Mouse (Mus musculus) liver, adult 2 months (tissue): ENCODE measurements at regions not wholly inside any gene's neighbourhood (a gene's known extent, or its start where the extent isn't known, plus 50 kb on each side); places are given as distances from the start of the nearest gene placed in this dataset.

Experiments used
- DNase-seq: peaks from one replicate; pipeline ENCODE4 v3.0.0-alpha.2; 2011; ENCODE audit warnings: low read depth, low spot score; ENCODE audit errors: extremely low read depth
- H3K27ac ChIP-seq: fragments of 200-500 bp; replicated peaks from 2 replicates; pipeline ENCODE4 v1.5.1; 2012; ENCODE audit warnings: low read depth, mild to moderate bottlenecking, control low read depth, inconsistent platforms, low read length; ENCODE audit not compliant: insufficient read depth
- H3K27me3 ChIP-seq: fragments of 200-500 bp; 2 replicates; pipeline ENCODE4 v1.6.1; 2012; ENCODE audit warnings: mild to moderate bottlenecking, moderate library complexity, low read length, inconsistent platforms; ENCODE audit not compliant: control insufficient read depth, insufficient read depth
- H3K36me3 ChIP-seq: fragments of 200-500 bp; 2 replicates; pipeline ENCODE4 v1.6.1; 2012; ENCODE audit warnings: low read length, inconsistent platforms; ENCODE audit not compliant: control insufficient read depth, insufficient read depth
- H3K4me1 ChIP-seq: fragments of 200-500 bp; 2 replicates; pipeline ENCODE4 v1.6.1; 2011; ENCODE audit warnings: low read length; ENCODE audit not compliant: control insufficient read depth, insufficient read depth
- H3K4me3 ChIP-seq: fragments of 200-500 bp; 2 replicates; pipeline ENCODE4 v1.5.1; 2011; ENCODE audit warnings: low read depth, mild to moderate bottlenecking, control low read depth, low read length, moderate library complexity; ENCODE audit not compliant: insufficient read depth
- H3K79me2 ChIP-seq: fragments of 200-500 bp; 2 replicates; pipeline ENCODE4 v1.6.1; 2012; ENCODE audit warnings: inconsistent platforms, mild to moderate bottlenecking, low read length, moderate library complexity; ENCODE audit not compliant: control insufficient read depth, insufficient read depth
- H3K9ac ChIP-seq: fragments of 200-500 bp; 2 replicates; pipeline ENCODE4 v1.6.1; 2012; ENCODE audit warnings: low read depth, mild to moderate bottlenecking, control low read depth, inconsistent platforms, low read length
- CTCF ChIP-seq: fragments of 200-500 bp; IDR thresholded peaks from 2 replicates; pipeline ENCODE4 v1.5.1; 2011; ENCODE audit warnings: low read depth, low read length, control low read depth
- POLR2A ChIP-seq: fragments of 200-500 bp; IDR thresholded peaks from 2 replicates; pipeline ENCODE4 v1.6.1; 2011; ENCODE audit warnings: low read length, control low read depth; ENCODE audit not compliant: insufficient read depth; ENCODE audit errors: extremely low read depth
- WGBS: fragments of 180-500 bp; shearing (Covaris S2); methylation state at CpG from one replicate; pipeline ENCODE4 v1.1.7; 2018; 5-methylcytosine and 5-hydroxymethylcytosine counted together

DNA sequence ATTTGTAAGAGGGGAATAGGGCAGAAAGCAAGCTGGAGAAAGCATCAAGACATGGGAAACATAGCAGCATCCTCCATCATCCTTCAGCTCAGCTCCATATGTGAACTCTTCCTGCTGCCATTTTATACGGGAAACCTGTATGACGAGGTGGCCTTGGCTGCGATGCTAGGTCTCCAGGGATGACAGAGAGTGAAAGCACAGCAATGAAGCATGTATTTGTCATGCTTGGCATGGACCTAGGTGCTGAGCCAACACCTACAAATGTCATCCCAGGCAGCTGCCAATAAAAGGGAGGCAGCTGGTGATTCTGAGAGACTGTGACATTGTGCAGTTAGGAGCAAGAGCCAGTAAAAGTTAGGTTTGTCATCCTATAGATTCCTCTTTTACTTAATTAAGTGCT, 51.0 kb upstream of the Akirin2 start:
- H3K4me1 ChIP-seq, result no peaks in the 10 kb centered on the region
- no peaks in the 10 kb centered on the region for H3K36me3 ChIP-seq
- no peaks in the 10 kb centered on the region for H3K79me2 ChIP-seq
- no peak overlapping the region for H3K4me3 ChIP-seq
- H3K27me3 ChIP-seq, result no peaks in the 10 kb centered on the region
- H3K27ac ChIP-seq, result no peak overlapping the region
- DNase-seq, result no peak
- no peak overlapping the region for H3K9ac ChIP-seq
- TF ChIP-seq CTCF (no peak), POLR2A (no peak)
- whole genome bisulfite sequencing, result 93% methylated on average over 3 of the region's 3 CpGs
